Mouse (Mus musculus): Measurements from ENCODE around the gene Prep. TPM values are rescaled to one million over a fixed set of nuclear protein-coding genes. Genes with fewer than 3 reads are reported as not detected.
"Not testable (repeated sequence)": the region's sequence is repeated elsewhere in the genome, so short reads cannot be mapped to it uniquely, and the experiment has no call there.

Gene Prep
- total RNA-seq, 2 experiments from 2014 or later: 8.2 to 8.8 TPM

GRCm38 (mm10) chr10:45177798-45178197, 110.8 kb downstream of the Prep start, which contains the start of gene Popdc3:
Popdc3 (plus strand) TSS chr10:45178098.
- not testable (repeated sequence) for DNase-seq (ENCODE audit: low spot score in 2 of 2)

DNA sequence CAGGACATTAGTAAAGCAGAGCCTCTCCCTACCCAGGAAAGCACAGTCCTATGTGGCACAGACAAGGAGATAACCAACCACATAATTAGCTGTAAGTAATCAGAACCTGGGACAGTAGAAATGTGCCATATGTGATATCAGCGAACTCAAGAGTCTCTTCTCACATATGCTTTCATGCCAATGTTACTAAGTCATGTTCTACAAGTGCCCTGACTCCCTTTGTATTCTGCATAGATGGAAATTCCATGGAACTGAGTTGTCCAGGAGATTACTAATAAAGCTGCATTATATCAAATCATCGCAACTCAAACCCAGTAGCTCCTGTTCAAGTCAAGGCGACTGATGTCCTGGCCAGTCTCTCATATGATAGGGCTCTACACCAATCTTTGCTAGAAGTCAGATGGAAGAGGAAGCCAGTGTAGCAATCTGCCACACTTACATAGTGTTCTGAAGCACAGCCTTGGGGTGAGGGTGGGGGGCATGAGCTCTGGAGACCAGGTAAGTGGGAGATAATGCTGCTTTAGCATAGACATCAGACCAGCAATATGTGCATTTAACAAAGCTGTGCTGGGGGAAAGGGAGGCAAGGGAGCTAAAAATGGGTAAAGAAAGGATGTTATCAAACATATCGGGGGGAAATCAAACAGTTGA, 113.8 kb downstream of the Prep start:
- DNase-seq (ENCODE audit: low spot score in 2 of 2): no peak

GRCm38 (mm10) chr10:45181344-45181743, 114.3 kb downstream of the Prep start:
- DNase-seq (ENCODE audit: low spot score in 2 of 2): no peak

DNA sequence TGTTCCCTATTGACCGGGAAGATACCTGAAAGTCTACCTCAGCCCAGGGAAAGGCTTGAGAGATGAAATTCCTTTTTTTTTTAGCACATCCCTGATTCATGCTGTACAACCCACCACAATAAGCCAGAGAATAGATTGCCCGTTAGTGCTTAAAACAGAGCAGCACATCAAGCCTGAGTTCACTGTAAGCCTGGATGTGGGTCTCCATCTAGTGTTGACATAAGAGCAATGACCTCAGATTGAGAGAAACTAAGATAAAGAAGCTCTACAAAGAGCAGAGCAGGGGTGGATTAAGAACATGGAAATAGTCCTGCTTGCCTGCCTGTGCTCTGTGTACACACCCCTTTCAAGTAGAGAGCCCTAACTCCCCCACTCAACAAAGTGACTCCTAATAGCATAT, 118.5 kb downstream of the Prep start:
- DNase-seq (ENCODE audit: low spot score in 2 of 2): no peak

- no peak for DNase-seq (ENCODE audit: low spot score in 2 of 2)
Measured at GRCm38 (mm10) chr10:45193330-45194310, 126.6 kb downstream of the Prep start.

DNA sequence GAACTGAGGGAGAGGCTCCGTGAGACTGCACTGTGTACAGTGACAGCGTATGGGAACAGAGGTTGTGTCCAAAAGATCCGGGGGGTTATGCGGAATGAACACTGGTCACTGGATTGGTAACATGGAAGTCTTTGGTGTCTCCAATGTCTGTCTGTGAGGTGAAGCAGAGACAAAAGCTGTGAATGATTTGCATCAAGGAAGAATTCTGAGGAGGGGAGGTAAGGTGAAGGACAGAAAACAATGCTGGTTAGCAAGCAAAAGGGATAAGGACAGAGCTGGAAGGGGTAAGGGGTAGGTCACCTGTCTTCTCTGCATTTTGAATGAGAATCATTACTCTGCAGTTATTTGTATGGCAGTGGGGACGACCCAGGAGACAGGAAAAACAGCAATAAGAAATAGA, 127.5 kb downstream of the Prep start:
- no peak for DNase-seq (ENCODE audit: low spot score in 2 of 2)

DNA sequence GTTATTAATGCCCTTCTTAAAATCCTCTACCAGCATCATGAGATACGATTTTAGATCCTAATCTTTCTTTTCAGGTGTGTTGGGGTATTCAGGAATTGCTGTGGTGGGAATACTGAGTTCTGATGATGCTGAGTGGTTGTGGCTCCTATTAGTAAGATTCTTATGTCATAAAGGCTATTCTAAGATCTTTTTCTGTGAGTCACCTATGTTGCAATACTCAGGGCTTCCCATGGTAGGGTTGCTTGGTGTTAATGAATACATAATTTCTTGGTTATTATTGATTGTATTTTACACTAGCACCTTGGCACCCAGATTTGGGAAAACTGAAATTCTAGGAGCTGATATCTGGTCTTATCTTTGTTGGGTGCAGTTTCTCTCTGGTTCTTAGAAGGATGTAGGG, 137.6 kb downstream of the Prep start:
- DNase-seq (ENCODE audit: low spot score in 2 of 2): no peak

DNA sequence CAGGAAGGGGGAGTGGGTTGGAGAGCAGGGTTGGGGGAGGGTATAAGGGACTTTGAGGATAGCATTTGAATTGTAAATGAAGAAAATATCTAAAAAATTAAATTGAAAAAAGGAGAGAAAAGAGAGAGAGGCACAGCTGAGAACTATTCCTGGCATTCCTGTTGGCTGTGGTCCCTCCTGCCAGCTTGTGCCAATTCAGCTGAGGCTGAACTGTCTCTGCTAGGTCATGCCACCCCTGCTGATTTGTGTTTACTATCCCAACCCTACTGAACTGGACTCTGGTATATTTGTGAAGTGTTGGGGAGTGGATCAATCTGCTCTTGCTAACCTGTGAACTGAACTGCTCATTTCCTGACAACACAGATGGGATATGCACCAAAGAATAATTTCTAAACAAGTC, 143.2 kb downstream of the Prep start:
- DNase-seq (ENCODE audit: low spot score in 2 of 2): no peak

- DNase-seq (ENCODE audit: low spot score in 2 of 2): no peak
Measured at GRCm38 (mm10) chr10:45216676-45217075, 149.7 kb downstream of the Prep start.

Small RNAs within 50 kb of the gene (microRNA-seq; reads per million reads assigned to microRNA genes)
- 0 reads per million in 2 experiments for gene Gm23766

Other genes with a start within 250 kb of the Prep start
- 1 to 10 TPM; 6.0 to 8.3 TPM for gene Popdc3, start 110.9 kb downstream of the Prep start, total RNA-seq (2021)